Mouse (Mus musculus) kidney, postnatal 0 days (tissue): ENCODE measurements around the gene Cry2. TPM values are rescaled to one million over a fixed set of nuclear protein-coding genes. Genes with fewer than 3 reads are reported as not detected.

Source experiments
- ATAC-seq: fragments of 200-750 bp; cut with Nextera tagmentation; replicated peaks from 2 replicates; pipeline ENCODE4 v1.8.0; 2017; ENCODE audit warnings: low read depth, moderate number of reproducible peaks, moderate TSS enrichment, moderate library complexity; ENCODE audit not compliant: low FRiP score
- DNase-seq: peaks from one replicate; pipeline ENCODE4 v3.0.0-alpha.2; 2016; ENCODE audit warnings: low spot score
- H3K27ac ChIP-seq: fragments of 300-500 bp; sonication (generic); 2 replicates; pipeline ENCODE4 v1.5.1; 2014; ENCODE audit warnings: mild to moderate bottlenecking
- H3K27me3 ChIP-seq: fragments of 300-500 bp; sonication (generic); 2 replicates; pipeline ENCODE4 v1.6.1; 2014; ENCODE audit warnings: low read length, mixed read lengths; ENCODE audit not compliant: insufficient read depth
- H3K36me3 ChIP-seq: fragments of 300-500 bp; sonication (generic); 2 replicates; pipeline ENCODE4 v1.6.1; 2014; ENCODE audit warnings: low read length, mixed read lengths; ENCODE audit not compliant: insufficient read depth
- H3K4me1 ChIP-seq: fragments of 300-500 bp; sonication (generic); replicated peaks from 2 replicates; pipeline ENCODE4 v1.6.1; 2014; ENCODE audit warnings: antibody characterized with exemption, low read length, mixed read lengths; ENCODE audit not compliant: insufficient read depth
- H3K4me2 ChIP-seq: fragments of 300-500 bp; sonication (generic); 2 replicates; pipeline ENCODE4 v1.6.1; 2014; ENCODE audit warnings: mild to moderate bottlenecking, low read length, moderate library complexity, mixed read lengths
- H3K4me3 ChIP-seq: fragments of 300-500 bp; sonication (generic); replicated peaks from 2 replicates; pipeline ENCODE4 v1.5.1; 2014; ENCODE audit warnings: low read depth, low read length
- H3K9ac ChIP-seq: fragments of 300-500 bp; sonication (generic); 2 replicates; pipeline ENCODE4 v1.6.1; 2014; ENCODE audit warnings: low read depth, low read length
- H3K9me3 ChIP-seq: fragments of 300-500 bp; sonication (generic); replicated peaks from 2 replicates; pipeline ENCODE4 v1.6.1; 2016; ENCODE audit warnings: low read length, inconsistent platforms, mixed read lengths
- CTCF ChIP-seq: IDR thresholded peaks from 2 replicates; pipeline ENCODE4 v1.5.1; 2016; ENCODE audit warnings: antibody characterized with exemption, low read depth, mild to moderate bottlenecking, moderate library complexity
- WGBS: fragments of 180-500 bp; shearing (Covaris S2); extraction: QIAGEN DNeasy Blood & Tissue Kit; methylation state at CpG from one replicate; pipeline ENCODE4 v1.1.7; 2014; 5-methylcytosine and 5-hydroxymethylcytosine counted together
- polyA plus RNA-seq: library from polyadenylated mRNA; unstranded; fragments of >200 nt; fragmentation: Nextera tagmentation; extraction: Ambion mirVana; gene quantifications from 2 replicates; pipeline ENCODE4 v1.2.1, GENCODE M21; 2015

Gene Cry2
- polyA plus RNA-seq, 1 experiment from 2014 or later: 10.1 TPM

- ATAC-seq: no peak
- Histone ChIP-seq H3K36me3 (no peaks in the 10 kb centered on the region), H3K4me2 (peak overlapping the region; percentile 83), H3K9me3 (no peaks in the 10 kb centered on the region), H3K4me1 (peaks cover 33% of the 10 kb centered on the region), H3K9ac (peak overlapping the region; percentile 83), H3K27ac (peak overlapping the region; percentile 47; the same call in 1 of the 2 replicates), H3K4me3 (peak overlapping the region; percentile 84), H3K27me3 (no peaks in the 10 kb centered on the region)
- DNase-seq: peak; percentile 54
- no peak for TF ChIP-seq CTCF
- WGBS: 36% methylated on average over 17 of the region's 17 CpGs
Observed at GRCm38 (mm10) chr2:92432299-92433295, 1.2 kb downstream of the Cry2 start.

GRCm38 (mm10) chr2:92431611-92432179 lies 2.1 kb downstream of the Cry2 start:
- no peak for ATAC-seq
- DNase-seq: no peak
- peak overlapping the region; percentile 47; the same call in 1 of the 2 replicates for H3K27ac ChIP-seq
- no peaks in the 10 kb centered on the region for H3K9me3 ChIP-seq
- no peaks in the 10 kb centered on the region for H3K36me3 ChIP-seq
- H3K4me2 ChIP-seq: peak overlapping the region; percentile 83
- peaks cover 37% of the 10 kb centered on the region for H3K4me1 ChIP-seq
- no peaks in the 10 kb centered on the region for H3K27me3 ChIP-seq
- TF ChIP-seq CTCF: no peak
- H3K4me3 ChIP-seq: peak overlapping the region; percentile 18
- WGBS: 27% methylated on average over 11 of the region's 11 CpGs
- H3K9ac ChIP-seq: 0 out of 2 replicates have a peak overlapping the region, but pooled peaks have one; percentile 19

- no peaks in the 10 kb centered on the region for H3K27me3 ChIP-seq
- 66% methylated on average over 21 of the region's 21 CpGs for WGBS
- H3K9me3 ChIP-seq: no peaks in the 10 kb centered on the region
- peak overlapping the region; percentile 47; the same call in 1 of the 2 replicates for H3K27ac ChIP-seq
- peaks cover 37% of the 10 kb centered on the region for H3K4me1 ChIP-seq
- H3K4me3 ChIP-seq: peak overlapping the region; percentile 18
- no peak overlapping the region for H3K9ac ChIP-seq
- ATAC-seq (peak; percentile 52), DNase-seq (peak; percentile 85)
- peak; percentile 18; the same call in 1 of the 2 replicates for TF ChIP-seq CTCF
- H3K4me2 ChIP-seq: peak overlapping the region; percentile 83
- no peaks in the 10 kb centered on the region for H3K36me3 ChIP-seq
Observed at GRCm38 (mm10) chr2:92430723-92431541, 2.9 kb downstream of the Cry2 start.

- Histone ChIP-seq H3K4me1 (peaks cover 44% of the 10 kb centered on the region), H3K4me3 (no peak overlapping the region), H3K36me3 (peaks cover under 1% of the 10 kb centered on the region; the same call in 1 of the 2 replicates), H3K4me2 (no peak overlapping the region), H3K9me3 (no peaks in the 10 kb centered on the region), H3K27ac (0 out of 2 replicates have a peak overlapping the region, but pooled peaks have one; percentile 6), H3K27me3 (no peaks in the 10 kb centered on the region), H3K9ac (no peak overlapping the region)
- TF ChIP-seq CTCF: no peak
- DNase-seq: no peak
- no peak for ATAC-seq
- WGBS: 64% methylated on average over 2 of the region's 2 CpGs
Observed at GRCm38 (mm10) chr2:92430089-92430488, 3.8 kb downstream of the Cry2 start.

GRCm38 (mm10) chr2:92427882-92428281 lies 6.0 kb downstream of the Cry2 start:
- H3K36me3 ChIP-seq: peaks cover 7% of the 10 kb centered on the region; the same call in 1 of the 2 replicates
- ATAC-seq (peak; percentile 71), DNase-seq (peak; percentile 84)
- peak overlapping the region; percentile 50; the same call in 1 of the 2 replicates for H3K27ac ChIP-seq
- no peaks in the 10 kb centered on the region for H3K9me3 ChIP-seq
- no peaks in the 10 kb centered on the region for H3K27me3 ChIP-seq
- no peak overlapping the region for H3K4me2 ChIP-seq
- TF ChIP-seq CTCF: no peak
- no peak overlapping the region for H3K9ac ChIP-seq
- peaks cover 49% of the 10 kb centered on the region for H3K4me1 ChIP-seq
- no peak overlapping the region for H3K4me3 ChIP-seq
- WGBS: 45% methylated on average over 6 of the region's 6 CpGs
